Mouse (Mus musculus) brain, embryonic 14.5 days (tissue): Measurements from ENCODE around the gene Gm10118.

Experiments
- CTCF ChIP-seq: fragments of 200-500 bp; IDR thresholded peaks from 2 replicates; pipeline ENCODE4 v1.5.1; 2012; ENCODE audit warnings: inconsistent platforms, mild to moderate bottlenecking, moderate library complexity, borderline replicate concordance; ENCODE audit not compliant: insufficient read depth, insufficient read length; ENCODE audit errors: extremely low read depth
- POLR2A ChIP-seq: fragments of 200-500 bp; IDR thresholded peaks from 2 replicates; pipeline ENCODE4 v1.6.1; 2012; ENCODE audit warnings: mild to moderate bottlenecking, inconsistent platforms, borderline replicate concordance; ENCODE audit not compliant: poor library complexity, insufficient read depth, insufficient read length, severe bottlenecking; ENCODE audit errors: extremely low read depth

GRCm38 (mm10) chr10:63951481-63951880 is 24.2 kb upstream of the Gm10118 start:
- TF ChIP-seq CTCF (no peak), POLR2A (no peak)
